Mouse (Mus musculus) left cerebral cortex, adult 2 months (tissue): ENCODE data around the gene Zfp772. TPM values are rescaled to one million over a fixed set of nuclear protein-coding genes. Genes with fewer than 3 reads are reported as not detected.
"Not testable (repeated sequence)": the region's sequence is repeated elsewhere in the genome, so short reads cannot be mapped to it uniquely, and the experiment has no call there.

ENCODE experiments used
- DNase-seq, 2 experiments: peaks; one replicate each; pipeline ENCODE4 v3.0.0; 2021 to 2022; ENCODE audit warnings: low spot score in 2 of 2, mixed read lengths in 1 of 2; ENCODE audit errors: extremely low spot score in 1 of 2
- H3K27ac ChIP-seq: fragments of 200-600 bp; 2 replicates; pipeline ENCODE4 v1.8.1; 2022
- H3K4me3 ChIP-seq: fragments of 200-600 bp; 2 replicates; pipeline ENCODE4 v1.8.1; 2022
- CTCF ChIP-seq: fragments of 200-600 bp; IDR thresholded peaks from 2 replicates; pipeline ENCODE4 v1.8.1; 2022; ENCODE audit warnings: antibody characterized with exemption, mild to moderate bottlenecking, moderate library complexity
- intact Hi-C: fragments of 180-260 bp; cut with DNase I; formaldehyde crosslinking; loops from one replicate; pipeline ENCODE4 v1.15.1; 2025
- long read RNA-seq, 2 experiments: library from polyadenylated mRNA; stranded (forward); transcript quantifications; one replicate each; pipeline ENCODE4 v2.0.0; 2021; ENCODE audit warnings: borderline mapping rate in 2 of 2
- total RNA-seq, 2 experiments: library from RNA; stranded (reverse); gene quantifications; 2 replicates each; pipeline ENCODE4 v1.2.3; 2021

Zfp772 gene
- 1 to 10 TPM; 8.4 to 9.0 TPM for total RNA-seq
- long read RNA-seq, experiment 1, partial matches to known transcripts = 3 of 11 reads
- long read RNA-seq, experiment 1, other reads (novel, unspliced or antisense) = 4 of 11 reads
- long read RNA-seq, experiment 2, partial matches to known transcripts = 0 of 4 reads
- long read RNA-seq, experiment 2, other reads (novel, unspliced or antisense) = 0 of 4 reads

DNA sequence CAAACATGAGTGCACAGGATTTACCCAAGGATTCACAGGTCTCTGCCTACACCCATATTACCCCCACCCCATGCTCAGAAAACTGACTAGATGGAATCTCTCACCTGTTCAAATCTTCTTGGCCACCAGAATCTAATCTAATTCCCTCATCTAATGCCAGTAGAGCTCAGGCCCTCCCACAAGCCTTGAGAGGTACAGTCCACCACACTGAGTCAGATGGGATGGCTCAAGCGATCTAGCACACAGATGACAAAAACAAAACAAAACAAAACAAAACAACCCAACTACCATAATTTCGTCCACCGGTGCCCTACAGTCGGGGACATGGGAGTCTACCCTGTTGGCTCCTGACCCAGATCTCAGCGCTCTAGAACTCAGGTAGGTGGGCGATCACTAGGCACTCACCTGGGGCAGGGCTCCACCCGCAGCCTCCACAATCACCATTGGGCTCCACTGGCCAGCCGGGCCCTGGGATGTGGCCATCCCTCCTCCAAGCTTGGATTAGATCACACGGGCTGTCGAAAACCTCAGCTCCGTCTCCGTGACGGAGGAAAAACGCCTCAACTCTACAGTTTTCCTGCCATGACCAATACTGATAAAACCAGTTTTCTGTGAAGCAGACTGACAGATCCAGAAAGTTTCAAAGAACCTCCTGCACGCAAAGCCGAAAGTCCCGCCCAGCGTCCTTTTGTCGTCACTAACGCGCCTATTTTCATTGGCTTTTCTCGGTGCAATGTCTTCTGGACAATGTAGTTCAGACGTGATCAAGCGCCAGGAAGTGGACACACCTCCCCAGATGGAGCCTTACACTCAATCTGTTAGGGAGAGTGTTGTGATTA, at the start of gene Zfp772:
Gene Zfp772, minus strand, starts transcription at position 686 of the 839 bp plus-strand sequence.
- H3K27ac ChIP-seq, intact Hi-C loops: not testable (repeated sequence)

DNA sequence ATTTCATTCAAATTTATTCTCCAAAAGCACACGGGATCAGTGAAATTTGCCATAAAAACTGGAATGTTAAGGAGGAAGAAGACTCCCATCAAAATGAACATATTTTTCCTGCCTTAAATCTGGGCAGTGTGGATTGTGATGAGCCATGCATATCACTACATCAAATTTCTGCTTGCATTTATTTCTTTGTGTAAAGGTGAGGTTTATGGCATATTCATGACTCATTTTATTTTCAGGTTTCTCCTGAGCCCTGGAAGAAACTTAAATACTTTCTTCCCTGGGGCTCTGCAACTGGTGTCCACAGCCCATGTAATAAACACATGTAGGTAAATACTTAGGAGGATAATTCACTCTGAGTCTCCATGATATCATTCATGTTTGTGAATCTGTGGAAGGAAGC, 37.4 kb upstream of the Zfp772 start, which contains the start of gene Vmn2r29:
Gene Vmn2r29, minus strand, starts transcription at position 101 of the 400 bp plus-strand sequence.
- H3K4me3 ChIP-seq, DNase-seq, H3K27ac ChIP-seq, intact Hi-C loops: not testable (repeated sequence)

More for the DNA sequence above, at the start of gene Zfp772:
- H3K4me3 ChIP-seq = peak within 1 kb of the TSS; percentile 47
- peak; percentile 29 to 32 for DNase-seq

DNA sequence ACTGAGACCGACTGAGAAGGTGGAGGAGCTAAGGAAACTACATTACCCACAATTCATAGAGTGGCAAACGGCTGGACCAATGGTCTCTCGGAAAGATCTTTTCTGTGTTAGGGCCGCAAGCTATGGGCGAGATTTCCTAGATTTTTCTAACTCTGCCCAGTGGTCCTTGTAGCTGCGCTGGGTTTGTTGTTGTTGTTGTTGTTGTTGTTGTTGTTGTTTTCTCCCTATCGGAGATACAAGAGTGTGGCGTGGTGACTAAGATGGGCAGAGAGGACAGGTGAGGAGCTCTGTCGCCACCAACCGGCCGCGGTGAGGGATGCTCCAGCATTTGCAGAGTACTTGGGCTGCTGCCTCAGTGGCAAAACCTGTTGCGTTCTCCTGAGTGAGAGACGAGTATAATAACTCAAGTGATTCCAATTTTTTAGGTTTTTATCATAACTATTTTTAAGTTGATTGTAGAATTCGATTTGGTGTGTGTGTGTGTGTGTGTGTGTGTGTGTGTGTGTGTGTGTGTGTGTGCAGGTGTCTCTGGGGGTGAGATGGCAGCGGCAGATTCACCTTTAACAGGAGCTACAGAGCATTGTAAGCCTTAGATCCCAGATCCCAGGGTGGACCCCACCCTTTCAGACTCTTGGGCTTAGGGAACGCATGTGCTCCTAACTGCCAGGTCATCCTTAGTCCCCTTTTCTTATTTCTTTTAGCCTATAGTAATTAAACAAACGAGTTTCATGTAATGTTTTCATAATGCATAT, 21.4 kb downstream of the Zfp772 start:
- intact Hi-C loops = loop anchor here (5.0 to 10.0 kb wide), 3 partner anchors 66 to 604 kb away; partner anchors contain the start of gene Zfp954
- peak overlapping the region; percentile 50 for H3K4me3 ChIP-seq
- peak; percentile 68 for TF ChIP-seq CTCF
- peak; percentile 80 for DNase-seq
- peak overlapping the region; percentile 53; the same call in 1 of the 2 replicates for H3K27ac ChIP-seq

DNA sequence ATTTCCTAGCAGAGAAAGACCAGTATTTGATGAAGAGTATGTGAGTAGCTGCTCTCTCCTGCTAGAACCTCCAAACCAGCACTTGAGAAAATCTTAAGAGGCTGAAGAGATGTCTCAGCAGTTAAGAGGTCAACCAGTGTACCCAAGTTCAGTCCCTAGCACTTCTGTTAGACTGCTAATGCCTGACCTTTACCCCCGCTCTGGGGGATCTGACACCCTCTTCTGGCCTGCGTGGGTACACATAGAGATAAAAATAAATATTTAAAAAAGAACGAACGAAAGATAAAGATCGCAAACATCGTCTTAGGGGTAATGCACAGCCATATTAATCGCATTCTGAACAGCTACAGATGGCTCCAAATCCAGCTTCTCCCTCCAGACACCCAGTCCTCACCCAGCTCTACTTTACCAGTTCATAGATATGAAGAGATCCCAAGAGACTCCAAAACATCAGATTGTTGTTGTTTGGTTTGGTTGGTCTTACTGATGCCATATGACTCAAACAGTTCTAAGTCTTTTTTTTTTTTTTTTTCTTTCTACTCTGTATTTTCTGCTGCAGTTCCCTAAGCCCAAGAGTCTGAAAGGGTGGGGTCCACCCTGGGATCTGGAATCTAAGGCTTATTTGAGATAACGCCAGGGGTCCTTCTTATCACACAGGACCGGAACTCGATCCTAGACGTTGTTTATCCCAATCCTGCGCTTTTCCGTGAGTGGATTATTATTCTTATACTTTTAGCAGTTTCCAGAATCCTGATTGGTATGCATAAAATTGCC, 22.2 kb downstream of the Zfp772 start:
- H3K4me3 ChIP-seq = peak overlapping the region; percentile 50
- H3K27ac ChIP-seq = no peak overlapping the region; the same call in 1 of the 2 replicates
- intact Hi-C loops = loop anchor here (5.0 to 10.0 kb wide), 3 partner anchors 65 to 603 kb away; partner anchors contain the start of gene Zfp954
- no peak; the same call in 1 of the 2 replicates for TF ChIP-seq CTCF
- no peak for DNase-seq

DNA sequence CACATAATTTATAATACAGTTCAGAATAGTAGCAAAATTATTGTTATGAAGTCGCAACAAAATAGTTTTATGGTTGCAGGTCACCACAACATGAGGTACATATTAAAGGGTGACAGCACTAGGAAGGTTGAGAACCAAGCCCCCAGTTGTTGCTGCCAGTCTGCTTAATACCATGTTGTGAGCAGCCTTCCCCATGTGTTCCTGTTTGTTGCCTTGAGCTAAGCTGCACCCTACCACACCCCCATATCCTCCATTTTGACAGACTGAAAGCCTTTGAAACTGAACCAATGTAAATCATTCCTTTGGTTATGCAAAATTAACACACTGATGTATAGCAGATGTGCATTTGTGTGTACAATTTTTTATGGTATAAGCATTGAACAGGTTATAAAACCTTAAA, 23.9 kb downstream of the Zfp772 start:
- no peak for DNase-seq
- Histone ChIP-seq H3K27ac (no peak overlapping the region), H3K4me3 (no peak overlapping the region)
- no peak for TF ChIP-seq CTCF
- intact Hi-C loops = loop anchor here (5.0 to 10.0 kb wide), 3 partner anchors 64 to 601 kb away; partner anchors contain the start of gene Zfp954

DNA sequence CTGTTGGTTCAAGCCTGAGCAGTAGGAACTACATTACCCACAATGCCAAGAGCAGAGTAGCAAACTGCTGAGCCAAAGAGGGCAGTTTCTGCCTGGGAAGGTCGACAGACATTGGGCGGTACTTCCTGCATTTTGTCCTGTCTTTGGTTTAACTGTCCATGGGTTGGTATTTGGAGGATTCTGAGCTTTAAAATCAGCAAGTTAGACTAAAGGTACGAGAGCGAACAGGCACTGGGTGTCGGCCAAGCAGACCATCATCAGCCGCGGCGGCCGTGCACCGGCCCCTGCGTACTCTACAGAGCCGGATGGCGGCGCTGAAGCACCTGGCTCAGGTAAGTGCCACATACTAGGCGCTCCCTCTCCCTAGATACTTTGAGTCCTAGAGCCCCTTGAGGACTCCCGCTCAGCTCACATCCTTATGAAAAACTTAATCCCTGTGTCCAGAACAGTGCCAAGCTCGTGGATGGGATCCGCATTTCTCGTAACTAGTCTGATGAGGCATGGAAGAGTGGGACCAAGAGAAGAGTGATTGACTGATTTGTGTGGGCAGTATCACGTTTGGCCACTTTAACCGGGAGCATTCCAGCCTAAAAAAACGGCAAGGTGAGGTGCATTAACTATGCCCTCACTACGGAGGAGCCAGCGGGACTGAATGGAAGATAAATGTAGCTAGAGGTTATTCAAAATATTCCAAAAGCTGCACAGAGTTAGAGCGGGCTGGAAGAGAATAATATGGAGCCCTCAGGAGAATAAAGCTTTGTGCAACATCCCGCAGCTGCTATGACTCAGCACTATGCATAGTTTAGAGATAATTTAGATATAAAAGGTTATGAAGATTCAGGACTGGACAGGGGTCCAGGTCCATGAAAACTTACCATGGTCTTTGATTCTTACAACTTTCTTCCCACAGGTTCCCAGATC, 38.3 kb downstream of the Zfp772 start, which contains the start of gene Zfp418:
Gene Zfp418, plus strand, starts transcription at position 104 of the 921 bp plus-strand sequence.
- TF ChIP-seq CTCF = no peak; the same call in none of the 2 replicates
- Histone ChIP-seq H3K4me3 (peak within 1 kb of the TSS; percentile 86), H3K27ac (peak within 1 kb of the TSS; percentile 72)
- intact Hi-C loops = loop anchor here (1.0 to 10.0 kb wide), 4 partner anchors 34 to 227 kb away; partner anchors contain the start of genes Zfp773 and Zfp954
- DNase-seq = peak; percentile 55 to 59

Other genes with a start within 250 kb of the Zfp772 start
- gene Aurkc, start 214.7 kb downstream of the Zfp772 start, total RNA-seq = under 1 TPM in 1 of 2 experiments, not detected in 1; 0.65 TPM
- gene Zfp954, start 88.5 kb downstream of the Zfp772 start, total RNA-seq = 10 to 100 TPM; 14.7 to 15.5 TPM
- 1 to 10 TPM; 2.3 to 2.5 TPM for gene Zfp773, start 73.2 kb downstream of the Zfp772 start, total RNA-seq
- gene Zfp418, start 38.7 kb downstream of the Zfp772 start, total RNA-seq = 1 to 10 TPM; 7.4 to 8.3 TPM
- gene Vmn2r29, start 37.3 kb upstream of the Zfp772 start, total RNA-seq = 1 to 10 TPM; 2.1 to 2.2 TPM
- 10 to 100 TPM; 11.4 to 12.1 TPM for gene Gm45844, start 68.3 kb upstream of the Zfp772 start, total RNA-seq
- gene Clcn4, start 90.9 kb upstream of the Zfp772 start, total RNA-seq = 100 to 1,000 TPM; 131 to 137 TPM
- under 1 TPM in 1 of 2 experiments, not detected in 1; 0.18 TPM for gene Vmn2r30, start 127.6 kb upstream of the Zfp772 start, total RNA-seq
- not detected for gene Gm45783, start 164.6 kb upstream of the Zfp772 start, total RNA-seq
- not detected for gene Vmn2r31, start 189.7 kb upstream of the Zfp772 start, total RNA-seq